Mouse (Mus musculus) neural tube, embryonic 11.5 days (tissue): Measurements from ENCODE around the gene Arhgap35. TPM values are rescaled to one million over a fixed set of nuclear protein-coding genes. Genes with fewer than 3 reads are reported as not detected.
A peak's percentile ranks its signal among the peaks of the same experiment; 100 is the strongest.

Experiments used
- ATAC-seq: fragments of 200-750 bp; cut with Nextera tagmentation; 2 replicates; pipeline ENCODE4 v1.8.0; 2017; ENCODE audit warnings: moderate number of reproducible peaks, mild to moderate bottlenecking, moderate TSS enrichment, moderate library complexity; ENCODE audit not compliant: insufficient read depth, low FRiP score, low TSS enrichment
- DNase-seq: peaks from one replicate; pipeline ENCODE4 v3.0.0-alpha.2; 2015; ENCODE audit warnings: low spot score
- H3K27ac ChIP-seq: fragments of 300-500 bp; sonication (generic); 2 replicates; pipeline ENCODE4 v1.5.1; 2014; ENCODE audit warnings: low read depth, mild to moderate bottlenecking, low read length
- H3K27me3 ChIP-seq: fragments of 300-500 bp; sonication (generic); 2 replicates; pipeline ENCODE4 v1.6.1; 2014; ENCODE audit warnings: mild to moderate bottlenecking, low read length, mixed read lengths; ENCODE audit not compliant: control insufficient read depth, insufficient read depth
- H3K36me3 ChIP-seq: fragments of 300-500 bp; sonication (generic); 2 replicates; pipeline ENCODE4 v1.6.1; 2014; ENCODE audit warnings: mild to moderate bottlenecking, low read length, moderate library complexity, mixed read lengths; ENCODE audit not compliant: control insufficient read depth, insufficient read depth
- H3K4me1 ChIP-seq: fragments of 300-500 bp; sonication (generic); 2 replicates; pipeline ENCODE4 v1.6.1; 2014; ENCODE audit warnings: low read length, mixed read lengths; ENCODE audit not compliant: control insufficient read depth, insufficient read depth
- H3K4me2 ChIP-seq: fragments of 300-500 bp; sonication (generic); 2 replicates; pipeline ENCODE4 v1.6.1; 2014; ENCODE audit warnings: low read depth, mild to moderate bottlenecking, moderate library complexity
- H3K4me3 ChIP-seq: fragments of 300-500 bp; sonication (generic); 2 replicates; pipeline ENCODE4 v1.5.1; 2014; ENCODE audit warnings: low read depth, low read length
- H3K9ac ChIP-seq: fragments of 300-500 bp; sonication (generic); 2 replicates; pipeline ENCODE4 v1.6.1; 2014; ENCODE audit warnings: mild to moderate bottlenecking, low read length
- H3K9me3 ChIP-seq: fragments of 300-500 bp; sonication (generic); 2 replicates; pipeline ENCODE4 v1.6.1; 2016; ENCODE audit warnings: low read length; ENCODE audit not compliant: control insufficient read depth
- WGBS: fragments of 180-500 bp; shearing (Covaris S2); extraction: QIAGEN DNeasy Blood & Tissue Kit; methylation state at CpG from one replicate; pipeline ENCODE4 v1.1.7; 2014; 5-methylcytosine and 5-hydroxymethylcytosine counted together
- polyA plus RNA-seq: library from polyadenylated mRNA; unstranded; fragments of >200 nt; fragmentation: Nextera tagmentation; extraction: Ambion mirVana; gene quantifications from 2 replicates; pipeline ENCODE4 v1.2.1, GENCODE M21; 2014

The Arhgap35 gene
- polyA plus RNA-seq, 1 experiment from 2014 or later = 41.7 TPM

DNA sequence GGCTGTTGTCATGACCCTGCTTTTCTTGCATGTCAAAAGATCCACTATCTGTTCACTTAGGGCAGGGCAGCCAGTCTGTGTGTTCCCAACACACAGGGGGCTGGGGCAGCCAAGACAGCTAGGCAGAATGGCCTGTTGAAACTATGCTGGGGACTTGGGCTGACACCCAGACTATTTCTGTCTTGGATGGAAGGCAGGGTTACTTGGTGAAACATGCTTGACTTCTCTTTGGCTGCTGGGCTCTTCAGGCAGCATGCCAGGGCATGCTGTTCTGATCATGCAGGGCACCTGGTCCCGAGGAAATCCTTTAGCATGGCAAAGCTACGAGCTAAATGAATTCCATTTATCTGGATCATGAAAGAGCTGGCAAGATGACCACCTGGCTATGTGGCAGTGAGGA, 90.5 kb downstream of the Arhgap35 start:
- Histone ChIP-seq H3K36me3 (peaks cover 2% of the 10 kb centered on the region), H3K27me3 (no peaks in the 10 kb centered on the region), H3K4me1 (no peaks in the 10 kb centered on the region), H3K4me2 (no peak overlapping the region), H3K4me3 (no peak overlapping the region), H3K9me3 (no peaks in the 10 kb centered on the region), H3K9ac (no peak overlapping the region), H3K27ac (no peak overlapping the region)
- no peak for ATAC-seq
- DNase-seq = no peak
- 96% methylated on average over 2 of the region's 2 CpGs for WGBS

DNA sequence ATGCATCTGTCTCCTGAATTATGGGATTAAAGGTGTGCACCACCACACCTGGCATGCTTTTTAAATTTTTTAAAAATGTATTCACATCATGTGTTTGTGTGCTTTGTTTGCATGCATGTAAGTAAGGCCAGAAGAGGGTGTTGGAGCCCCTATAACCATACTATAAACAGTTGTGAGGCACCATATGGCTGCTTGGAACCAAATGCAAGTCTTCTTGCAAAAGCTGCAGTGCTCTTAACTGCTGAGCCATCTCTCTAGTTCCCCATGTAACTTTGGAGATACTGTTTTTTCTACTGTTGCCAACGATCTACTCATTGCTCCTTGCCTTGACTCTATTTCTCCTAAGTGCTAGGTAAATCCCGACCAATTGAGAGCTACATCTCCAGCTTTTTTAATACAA, 95.5 kb downstream of the Arhgap35 start:
- no peak for DNase-seq

GRCm38 (mm10) chr7:16517198-16517597, 97.6 kb downstream of the Arhgap35 start:
- H3K4me3 ChIP-seq = no peak overlapping the region
- no peak for DNase-seq
- no peaks in the 10 kb centered on the region for H3K27me3 ChIP-seq
- no peak overlapping the region for H3K9ac ChIP-seq
- H3K9me3 ChIP-seq = no peaks in the 10 kb centered on the region
- H3K4me1 ChIP-seq = no peaks in the 10 kb centered on the region
- H3K27ac ChIP-seq = no peak overlapping the region
- 93% methylated on average over 5 of the region's 5 CpGs for WGBS
- H3K4me2 ChIP-seq = no peak overlapping the region
- peaks cover under 1% of the 10 kb centered on the region for H3K36me3 ChIP-seq
- no peak for ATAC-seq

More for the DNA sequence above, 95.5 kb downstream of the Arhgap35 start:
- 92% methylated on average over 2 of the region's 2 CpGs for WGBS
- no peak overlapping the region for H3K4me2 ChIP-seq
- no peak overlapping the region for H3K9ac ChIP-seq
- no peaks in the 10 kb centered on the region for H3K9me3 ChIP-seq
- no peak for ATAC-seq
- H3K36me3 ChIP-seq = peaks cover 2% of the 10 kb centered on the region
- H3K4me3 ChIP-seq = no peak overlapping the region
- H3K4me1 ChIP-seq = no peaks in the 10 kb centered on the region
- H3K27me3 ChIP-seq = no peaks in the 10 kb centered on the region
- no peak overlapping the region for H3K27ac ChIP-seq

DNA sequence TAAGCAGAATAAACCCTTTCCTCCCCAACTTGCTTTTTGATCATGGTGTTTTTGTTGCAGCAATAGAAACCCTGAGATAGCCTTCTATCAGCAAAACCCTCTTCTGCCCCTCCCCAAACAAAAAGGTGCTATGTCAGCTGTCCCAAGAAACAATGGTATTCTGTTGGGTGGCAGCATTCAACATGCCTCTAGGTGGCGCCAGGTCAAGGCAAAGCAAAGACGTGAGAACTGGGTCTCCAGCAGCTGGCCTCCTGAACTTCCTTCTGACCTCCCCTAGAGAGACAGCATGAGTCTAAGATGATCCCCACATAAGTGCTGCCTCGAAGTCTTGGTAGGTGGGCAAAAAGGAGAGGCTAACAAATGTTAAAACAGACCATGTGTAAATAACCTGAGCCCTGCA, 107.5 kb downstream of the Arhgap35 start:
- 30% methylated on average over 3 of the region's 3 CpGs for WGBS
- Histone ChIP-seq H3K36me3 (peaks cover 11% of the 10 kb centered on the region), H3K4me1 (no peaks in the 10 kb centered on the region), H3K4me2 (no peak overlapping the region), H3K4me3 (no peak overlapping the region), H3K9me3 (no peaks in the 10 kb centered on the region), H3K27ac (no peak overlapping the region), H3K9ac (no peak overlapping the region), H3K27me3 (no peaks in the 10 kb centered on the region)
- ATAC-seq = no peak
- peak; percentile 40 for DNase-seq

- ATAC-seq = no peak
- Histone ChIP-seq H3K4me3 (no peak overlapping the region), H3K36me3 (peaks cover 9% of the 10 kb centered on the region), H3K9me3 (no peaks in the 10 kb centered on the region), H3K4me2 (no peak overlapping the region), H3K4me1 (no peaks in the 10 kb centered on the region), H3K27me3 (no peaks in the 10 kb centered on the region), H3K9ac (no peak overlapping the region), H3K27ac (no peak overlapping the region)
- DNase-seq = no peak
- WGBS = 93% methylated on average over 3 of the region's 3 CpGs
Observed at GRCm38 (mm10) chr7:16505226-16505593, 109.6 kb downstream of the Arhgap35 start.

DNA sequence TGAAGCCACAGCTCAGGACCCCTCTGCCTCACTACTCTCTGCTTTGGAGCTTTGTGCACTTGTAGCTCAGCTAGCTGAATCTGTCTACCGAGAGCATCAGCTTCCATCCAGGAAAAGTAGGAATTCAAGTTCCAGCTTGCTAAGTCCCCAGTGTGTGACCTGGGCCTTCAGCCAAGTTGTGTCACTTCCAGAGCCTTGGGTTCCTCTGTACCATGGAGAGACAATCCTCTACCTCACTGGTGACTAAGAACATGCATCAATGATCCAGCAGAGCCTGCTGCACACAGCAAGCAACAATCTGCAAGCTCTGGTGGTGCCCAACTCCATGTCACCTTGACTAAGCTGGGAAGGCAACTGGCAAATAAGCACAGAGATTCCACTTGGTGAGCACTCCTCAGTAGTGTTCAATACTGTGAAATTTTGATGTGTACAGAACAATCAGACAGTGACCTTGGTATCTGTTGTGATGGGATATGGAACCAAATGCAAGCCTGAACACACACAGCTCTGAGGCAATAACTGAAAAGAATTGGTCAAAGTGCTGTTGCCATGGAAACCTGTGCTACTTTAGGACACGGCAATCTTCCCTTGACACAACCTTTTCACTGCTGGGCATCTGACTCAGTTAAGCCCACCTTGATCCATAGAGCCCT, 110.1 kb downstream of the Arhgap35 start:
- DNase-seq = no peak
- no peak overlapping the region for H3K4me2 ChIP-seq
- H3K4me1 ChIP-seq = no peaks in the 10 kb centered on the region
- no peak overlapping the region for H3K4me3 ChIP-seq
- no peaks in the 10 kb centered on the region for H3K27me3 ChIP-seq
- 88% methylated on average over 2 of the region's 2 CpGs for WGBS
- H3K36me3 ChIP-seq = peaks cover 9% of the 10 kb centered on the region
- H3K9ac ChIP-seq = no peak overlapping the region
- no peak for ATAC-seq
- no peak overlapping the region for H3K27ac ChIP-seq
- H3K9me3 ChIP-seq = no peaks in the 10 kb centered on the region

DNA sequence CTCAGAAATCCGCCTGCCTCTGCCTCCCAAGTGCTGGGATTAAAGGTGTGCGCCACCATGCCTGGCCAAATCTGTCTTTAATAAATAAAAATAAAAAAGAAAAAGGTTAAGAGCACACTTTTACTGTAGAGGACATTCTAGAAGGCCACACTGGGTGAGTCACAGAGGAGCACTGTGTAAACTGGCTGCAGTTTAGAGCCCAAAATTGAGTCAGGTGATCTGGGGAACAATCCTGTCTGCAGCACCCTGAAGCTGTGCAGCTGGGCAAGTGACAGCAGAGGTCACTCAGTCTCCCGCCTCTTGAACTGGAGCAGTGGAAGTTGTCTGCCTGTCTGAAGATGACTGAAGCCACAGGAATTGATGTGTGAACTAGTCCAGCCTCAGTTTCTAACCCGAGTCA, 113.2 kb downstream of the Arhgap35 start:
- peaks cover 24% of the 10 kb centered on the region for H3K36me3 ChIP-seq
- no peak overlapping the region for H3K27ac ChIP-seq
- no peaks in the 10 kb centered on the region for H3K9me3 ChIP-seq
- DNase-seq = no peak
- no peak overlapping the region for H3K9ac ChIP-seq
- no peak for ATAC-seq
- no peak overlapping the region for H3K4me2 ChIP-seq
- WGBS = 88% methylated on average over 4 of the region's 4 CpGs
- no peak overlapping the region for H3K4me3 ChIP-seq
- no peaks in the 10 kb centered on the region for H3K4me1 ChIP-seq
- H3K27me3 ChIP-seq = no peaks in the 10 kb centered on the region

GRCm38 (mm10) chr7:16499671-16500104, 115.1 kb downstream of the Arhgap35 start:
- H3K36me3 ChIP-seq = peaks cover 29% of the 10 kb centered on the region
- H3K9me3 ChIP-seq = no peaks in the 10 kb centered on the region
- 81% methylated on average over 6 of the region's 6 CpGs for WGBS
- no peak overlapping the region for H3K4me2 ChIP-seq
- ATAC-seq = no peak
- no peak overlapping the region for H3K9ac ChIP-seq
- no peaks in the 10 kb centered on the region for H3K27me3 ChIP-seq
- no peak for DNase-seq
- H3K4me3 ChIP-seq = no peak overlapping the region
- H3K4me1 ChIP-seq = no peaks in the 10 kb centered on the region
- no peak overlapping the region for H3K27ac ChIP-seq

DNA sequence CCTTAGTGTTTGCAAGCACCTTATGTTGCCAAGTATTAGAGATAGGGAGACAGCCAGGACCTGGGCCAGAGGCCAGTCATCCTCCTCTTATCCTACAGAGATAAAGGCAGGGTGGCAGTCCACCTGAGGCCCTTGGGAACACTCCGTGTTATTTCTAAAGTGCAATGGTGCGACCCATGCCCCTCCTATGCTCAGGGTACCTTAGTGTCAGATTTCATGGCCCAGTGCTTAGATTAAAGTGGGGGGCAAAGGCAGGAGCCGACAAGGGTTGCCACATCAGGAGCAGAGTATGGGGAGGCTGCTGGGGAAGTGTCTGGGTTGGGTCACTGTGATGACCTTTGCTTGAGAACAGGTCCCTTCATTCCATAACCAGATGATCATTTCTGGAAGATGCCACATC, 118.5 kb downstream of the Arhgap35 start:
- 93% methylated on average over 3 of the region's 3 CpGs for WGBS
- H3K9me3 ChIP-seq = no peaks in the 10 kb centered on the region
- H3K27ac ChIP-seq = no peak overlapping the region
- DNase-seq = no peak
- H3K4me3 ChIP-seq = no peak overlapping the region
- H3K9ac ChIP-seq = no peak overlapping the region
- H3K27me3 ChIP-seq = no peaks in the 10 kb centered on the region
- ATAC-seq = no peak
- no peak overlapping the region for H3K4me2 ChIP-seq
- peaks cover 20% of the 10 kb centered on the region for H3K36me3 ChIP-seq
- no peaks in the 10 kb centered on the region for H3K4me1 ChIP-seq
